Mouse (Mus musculus): ENCODE data around the gene Scaf8.
A peak's percentile ranks its signal among the peaks of the same experiment; 100 is the strongest.
"Not testable (repeated sequence)": the region's sequence is repeated elsewhere in the genome, so short reads cannot be mapped to it uniquely, and the experiment has no call there.

Scaf8 gene

DNA sequence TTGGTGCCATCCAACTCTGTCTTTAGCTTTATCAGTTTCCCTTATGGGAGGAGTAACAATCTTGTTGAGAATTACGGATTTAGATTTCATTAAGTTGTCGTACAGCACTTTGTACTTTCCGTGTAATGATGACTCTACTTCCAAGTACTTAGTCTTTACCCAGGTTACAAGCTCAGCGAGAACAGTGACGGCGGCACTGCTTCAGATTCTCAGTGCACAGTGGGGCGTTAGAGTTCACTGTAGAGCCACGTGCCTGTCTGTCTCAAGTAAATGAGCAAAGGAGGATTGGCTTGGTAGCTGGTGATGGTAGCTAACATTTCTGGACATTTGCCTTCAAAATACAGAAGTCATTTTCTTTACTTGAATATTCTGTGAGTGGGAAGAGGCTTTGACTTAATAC lies 6.2 kb downstream of the Scaf8 start:
- DNase-seq: not testable (repeated sequence)

DNA sequence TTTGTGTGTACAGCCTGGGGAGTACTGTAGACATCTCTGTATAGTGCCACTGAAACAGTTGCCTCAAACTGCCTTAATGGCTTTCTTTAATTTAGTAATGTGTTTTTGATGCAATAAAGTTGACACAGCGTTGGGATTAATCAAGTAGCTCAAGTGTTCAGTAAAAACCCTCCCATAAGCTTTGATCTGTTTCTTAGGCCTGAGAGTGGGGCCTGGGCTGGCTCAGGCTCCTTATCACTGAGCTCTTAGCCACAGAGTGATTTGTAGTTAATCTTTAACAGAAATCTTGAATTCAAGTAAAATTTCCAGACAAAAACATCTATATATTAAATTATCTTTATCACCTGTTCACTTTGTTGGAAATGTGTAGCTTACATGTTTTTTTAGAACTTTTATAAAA lies 8.8 kb downstream of the Scaf8 start:
- not testable (repeated sequence) for DNase-seq

GRCm38 (mm10) chr17:3128716-3129115 lies 13.9 kb downstream of the Scaf8 start:
- DNase-seq: no peak

GRCm38 (mm10) chr17:3129791-3130190 lies 15.0 kb downstream of the Scaf8 start:
- no peak for DNase-seq

DNA sequence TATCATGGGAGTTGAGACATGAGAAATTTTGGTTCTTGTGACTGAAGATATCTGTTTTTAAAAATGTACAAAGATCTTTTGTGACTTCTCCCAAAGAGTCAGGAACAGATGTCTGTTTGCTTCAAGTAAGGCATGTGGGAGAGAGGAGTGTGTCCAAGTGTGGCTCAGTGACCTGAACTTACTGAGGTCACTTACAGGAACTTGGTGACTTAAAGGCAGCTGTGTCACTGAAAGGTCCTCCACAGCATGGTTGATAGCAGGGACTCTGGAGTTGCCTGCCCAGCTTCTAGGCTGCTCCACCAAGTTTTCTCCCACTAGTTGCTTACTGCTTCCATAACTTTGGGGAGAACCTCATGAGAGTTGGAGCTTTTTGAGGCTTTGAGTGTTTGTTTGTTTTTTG lies 20.6 kb downstream of the Scaf8 start:
- DNase-seq: no peak

GRCm38 (mm10) chr17:3136127-3136526 lies 21.4 kb downstream of the Scaf8 start:
- DNase-seq: no peak

DNA sequence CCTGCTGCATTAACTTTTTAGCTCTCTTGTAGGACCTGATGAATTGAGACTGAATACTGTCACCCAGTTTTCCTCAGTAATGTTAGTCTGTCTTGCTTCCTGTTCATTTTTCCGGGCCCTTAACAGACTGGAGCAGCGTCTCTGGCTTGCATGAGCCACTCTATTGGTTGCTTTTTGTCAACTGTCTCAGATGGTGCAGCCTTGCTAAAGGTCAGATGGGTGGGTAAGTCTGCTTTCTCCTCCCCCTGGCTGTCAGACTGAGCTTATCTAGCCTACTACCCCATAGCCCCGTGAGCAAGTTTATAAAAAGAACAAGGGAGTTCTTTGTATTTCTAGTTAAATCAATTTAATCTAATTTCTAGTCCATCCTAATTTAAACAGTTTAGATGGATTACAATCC lies 23.6 kb downstream of the Scaf8 start:
- DNase-seq: no peak

DNA sequence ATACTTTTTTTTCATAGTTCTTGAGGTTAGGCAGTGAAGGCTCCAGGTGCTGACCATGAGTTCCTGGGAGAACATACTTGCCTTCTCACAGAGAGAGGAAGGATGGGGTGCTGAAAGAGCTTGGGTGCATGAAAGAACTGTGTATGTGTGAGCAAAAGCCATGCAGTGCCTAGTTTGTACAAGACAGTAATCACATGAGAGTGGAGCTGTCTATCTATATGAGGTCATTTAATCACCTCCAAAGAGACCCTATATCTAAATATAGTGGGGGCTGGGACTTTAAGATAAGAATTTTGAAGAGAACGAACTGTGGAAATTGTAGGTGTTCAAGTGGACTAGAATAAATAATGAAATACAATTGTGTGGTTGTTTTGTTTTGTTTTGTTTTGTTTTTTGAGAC lies 25.3 kb downstream of the Scaf8 start:
- DNase-seq: no peak

GRCm38 (mm10) chr17:3148853-3149252 lies 34.1 kb downstream of the Scaf8 start:
- no peak for DNase-seq

DNA sequence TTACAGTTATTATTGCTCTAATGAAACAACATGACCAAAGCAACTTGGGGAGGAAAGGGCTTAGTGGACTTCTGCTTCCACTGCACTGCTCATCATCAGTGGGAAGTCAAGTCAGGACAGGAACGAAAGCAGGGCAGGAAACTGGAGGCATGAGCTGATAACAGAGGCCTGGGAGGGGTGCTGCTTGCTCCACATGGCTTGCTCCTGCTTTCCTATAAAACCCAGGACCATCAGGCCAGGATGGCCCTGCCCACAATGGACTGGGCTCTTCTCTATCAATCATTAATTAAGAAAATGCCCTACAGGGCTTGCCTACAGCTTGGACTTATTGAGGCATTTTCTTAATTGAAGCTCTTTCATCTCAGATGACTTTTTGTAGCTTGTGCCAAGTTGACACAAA lies 34.8 kb downstream of the Scaf8 start:
- no peak for DNase-seq

DNA sequence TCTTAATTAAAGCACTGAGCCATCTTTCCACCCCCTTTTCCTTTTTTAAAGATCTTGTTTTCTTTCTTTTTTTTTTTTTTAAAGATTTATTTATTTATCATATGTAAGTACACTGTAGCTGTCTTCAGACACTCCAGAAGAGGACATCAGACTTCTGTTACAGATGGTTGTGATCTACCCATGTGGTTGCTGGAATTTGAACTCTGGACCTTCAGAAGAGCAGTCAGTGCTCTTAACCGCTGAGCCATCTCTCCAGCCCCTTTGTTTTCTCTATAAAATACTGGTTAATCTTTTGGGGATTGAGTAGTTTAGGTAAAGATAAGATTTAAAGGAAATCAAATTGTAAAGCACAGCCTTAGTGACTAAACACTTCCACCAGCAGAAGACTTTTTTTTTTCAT lies 35.9 kb downstream of the Scaf8 start:
- DNase-seq: not testable (repeated sequence)

- DNase-seq: no peak
These were observed 36.4 kb downstream of the Scaf8 start for GRCm38 (mm10) chr17:3151181-3151580.

DNA sequence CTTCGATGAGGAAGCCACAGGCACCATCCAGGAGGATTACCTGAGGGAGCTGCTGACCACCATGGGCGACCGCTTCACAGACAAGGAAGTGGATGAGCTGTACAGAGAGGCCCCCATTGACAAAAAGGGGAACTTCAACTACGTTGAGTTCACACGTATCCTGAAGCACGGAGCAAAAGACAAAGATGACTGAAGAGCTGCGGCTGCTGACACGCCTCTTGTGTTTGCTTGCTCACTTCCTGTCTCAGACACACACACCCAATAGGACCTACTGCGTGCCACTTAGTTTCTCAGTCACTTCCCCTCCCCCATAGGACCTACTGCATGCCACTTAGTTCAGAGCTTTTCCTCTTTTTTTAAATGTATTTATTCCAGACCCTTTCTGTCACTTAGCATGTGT lies 41.4 kb downstream of the Scaf8 start:
- DNase-seq: peak; percentile 35

GRCm38 (mm10) chr17:3157016-3157415 lies 42.2 kb downstream of the Scaf8 start:
- no peak for DNase-seq

DNA sequence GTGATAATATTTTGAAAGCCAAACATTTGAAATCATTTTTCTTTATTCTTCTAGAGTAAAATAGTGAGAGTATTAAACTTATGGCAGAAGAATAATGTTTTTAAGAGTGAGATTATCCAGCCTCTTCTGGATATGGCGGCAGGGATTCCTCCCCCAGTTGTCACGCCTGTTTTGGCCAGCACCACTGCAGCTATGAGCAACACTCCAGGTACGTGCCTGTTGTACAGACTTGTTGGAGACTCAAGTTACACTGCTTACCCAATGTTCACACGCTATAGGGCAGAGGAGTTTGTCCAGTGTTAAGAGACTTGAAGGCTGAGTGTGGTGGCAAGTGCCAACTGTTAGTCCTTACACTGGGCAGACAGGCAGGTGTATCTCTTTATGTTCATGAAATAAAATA lies 48.1 kb downstream of the Scaf8 start:
- DNase-seq: peak; percentile 48

GRCm38 (mm10) chr17:3180425-3180945 lies 65.7 kb downstream of the Scaf8 start:
- DNase-seq: not testable (repeated sequence)

DNA sequence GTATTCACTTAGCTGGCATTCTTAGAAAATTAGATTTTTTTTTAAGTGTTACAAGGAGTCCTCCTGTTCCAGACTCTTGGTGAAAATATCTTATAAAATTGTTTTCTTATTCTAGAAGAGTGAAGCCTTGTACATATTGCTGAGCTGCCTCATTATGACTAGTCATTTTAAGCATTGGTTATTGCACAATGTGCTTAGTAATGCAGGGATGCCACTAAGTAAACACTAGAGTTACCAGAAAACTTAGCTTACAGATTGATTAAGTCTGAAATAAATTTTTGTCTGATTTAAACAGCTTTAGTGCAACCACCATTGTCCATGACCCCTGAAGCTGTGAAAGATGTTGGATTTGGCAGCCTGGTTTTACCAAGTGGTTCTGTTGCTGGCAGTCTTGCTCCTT lies 80.7 kb downstream of the Scaf8 start:
- DNase-seq: not testable (repeated sequence)

DNA sequence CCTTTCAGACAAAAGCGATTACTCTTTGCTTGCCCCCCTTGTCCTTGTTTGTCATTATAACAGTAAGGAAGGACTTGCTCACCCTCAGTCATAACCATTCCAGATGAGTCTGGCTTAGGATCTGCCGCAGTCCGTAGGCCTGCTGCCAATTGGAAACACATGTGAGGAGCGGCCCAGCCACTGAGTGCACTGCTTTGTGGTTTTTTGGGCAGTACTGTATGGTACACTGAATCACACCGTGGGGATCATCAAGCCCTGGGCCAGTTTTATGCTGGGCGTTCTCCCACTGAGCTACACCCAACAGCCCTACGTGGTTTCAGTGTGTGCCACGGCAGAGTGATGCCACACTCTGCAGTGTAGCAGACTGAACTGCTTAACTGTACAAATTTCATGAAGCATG lies 85.6 kb downstream of the Scaf8 start:
- DNase-seq: no peak

- DNase-seq: no peak
These were observed 89.1 kb downstream of the Scaf8 start for GRCm38 (mm10) chr17:3203916-3204315.

GRCm38 (mm10) chr17:3204826-3205405 lies 90.1 kb downstream of the Scaf8 start:
- DNase-seq: peak; percentile 42

- DNase-seq: peak; percentile 44
These were observed 92.0 kb downstream of the Scaf8 start for GRCm38 (mm10) chr17:3206527-3207398.

GRCm38 (mm10) chr17:3207529-3208240 lies 92.9 kb downstream of the Scaf8 start:
- DNase-seq: no peak

DNA sequence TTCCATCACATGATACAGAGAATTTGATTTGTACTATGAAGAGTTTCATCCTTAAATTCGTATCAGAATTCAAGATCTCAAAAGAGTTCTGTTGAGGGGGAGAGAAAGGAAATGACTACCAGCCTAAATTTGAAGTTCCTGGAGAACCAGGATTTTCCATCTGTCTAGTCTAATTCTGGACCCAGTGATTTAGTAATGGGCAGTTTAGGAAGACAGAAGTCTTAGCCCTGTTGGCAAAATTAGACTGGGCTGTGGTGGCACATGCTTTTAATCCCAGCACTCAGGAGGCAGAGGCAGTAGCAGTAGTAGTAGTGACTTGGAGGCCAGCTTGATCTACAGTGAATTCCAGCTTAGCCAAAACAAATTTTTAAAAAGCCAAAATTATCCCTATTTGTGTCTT lies 93.7 kb downstream of the Scaf8 start:
- no peak for DNase-seq

DNA sequence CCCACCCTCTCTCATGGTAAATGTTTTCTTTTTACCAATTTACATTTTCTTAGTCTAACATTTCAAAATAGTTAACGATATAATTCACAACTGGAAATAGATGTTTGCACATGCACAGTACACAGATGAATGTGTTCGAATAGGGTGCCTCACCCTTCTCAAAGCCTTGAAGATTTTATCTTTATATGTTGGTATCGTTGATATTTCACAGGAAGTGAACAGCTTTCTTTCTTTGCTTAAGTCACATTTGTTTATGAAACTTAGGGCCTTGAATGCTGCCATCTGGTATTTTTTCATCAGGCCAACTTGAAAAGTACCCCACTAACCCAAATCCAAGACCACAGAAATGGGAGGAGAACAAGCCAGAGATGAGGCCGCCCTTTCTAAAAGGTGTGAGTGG lies 94.8 kb downstream of the Scaf8 start:
- no peak for DNase-seq

Measured in lung, postnatal 36 days (tissue).